Mouse (Mus musculus) liver, embryonic 14.5 days (tissue): Measurements from ENCODE around the gene Igf2bp3.

Source experiments
- CTCF ChIP-seq: IDR thresholded peaks from 2 replicates; pipeline ENCODE4 v1.5.1; 2016; ENCODE audit warnings: antibody characterized with exemption, low read depth, control low read depth
- EP300 ChIP-seq: IDR thresholded peaks from 2 replicates; pipeline ENCODE4 v1.6.1; 2016; ENCODE audit warnings: antibody characterized with exemption, low read depth

- TF ChIP-seq CTCF, result no peak
- TF ChIP-seq EP300, result no peak
These were observed 118.3 kb downstream of the Igf2bp3 start for GRCm38 (mm10) chr6:49096421-49096820.
